Mouse (Mus musculus) brown adipose tissue, adult 24 weeks (tissue): Measurements from ENCODE around the gene Rnf185. TPM values are rescaled to one million over a fixed set of nuclear protein-coding genes. Genes with fewer than 3 reads are reported as not detected.
A peak's percentile ranks its signal among the peaks of the same experiment; 100 is the strongest.

Experiments
- H3K27ac ChIP-seq: fragments of 200-500 bp; replicated peaks from 2 replicates; pipeline ENCODE4 v1.5.1; 2012; ENCODE audit warnings: low read depth, mild to moderate bottlenecking, low read length
- H3K4me1 ChIP-seq: fragments of 200-500 bp; 2 replicates; pipeline ENCODE4 v1.6.1; 2012; ENCODE audit warnings: low read length, mixed read lengths; ENCODE audit not compliant: control insufficient read depth, insufficient read depth, insufficient read length
- H3K4me3 ChIP-seq: fragments of 200-500 bp; 2 replicates; pipeline ENCODE4 v1.5.1; 2012; ENCODE audit warnings: low read depth, mild to moderate bottlenecking, low read length, moderate library complexity; ENCODE audit not compliant: insufficient read depth
- polyA plus RNA-seq: library from polyadenylated mRNA; stranded (reverse); fragments of >200 nt; gene quantifications from 2 replicates; pipeline ENCODE4 v1.2.4, GENCODE M21; 2012; ENCODE audit not compliant: missing spikeins, insufficient read depth, insufficient read length

Gene Rnf185
- polyA plus RNA-seq, 1 experiment, result 15.9 TPM

GRCm38 (mm10) chr11:3427697-3428230 is 24.4 kb downstream of the Rnf185 start:
- no peak overlapping the region for H3K27ac ChIP-seq
- H3K4me1 ChIP-seq, result peaks cover 2% of the 10 kb centered on the region; the same call in 1 of the 2 replicates
- H3K4me3 ChIP-seq, result no peak overlapping the region

- Histone ChIP-seq H3K4me3 (no peak overlapping the region), H3K4me1 (peaks cover 3% of the 10 kb centered on the region; the same call in 1 of the 2 replicates), H3K27ac (no peak overlapping the region)
Observed at GRCm38 (mm10) chr11:3422242-3422641, 29.9 kb downstream of the Rnf185 start.

- peaks cover 3% of the 10 kb centered on the region; the same call in 1 of the 2 replicates for H3K4me1 ChIP-seq
- H3K4me3 ChIP-seq, result no peak overlapping the region
- H3K27ac ChIP-seq, result peak overlapping the region; percentile 37; the same call in 1 of the 2 replicates
Observed at GRCm38 (mm10) chr11:3418741-3419140, 33.4 kb downstream of the Rnf185 start.

GRCm38 (mm10) chr11:3417795-3418194 is 34.4 kb downstream of the Rnf185 start:
- no peak overlapping the region for H3K4me3 ChIP-seq
- peaks cover 3% of the 10 kb centered on the region; the same call in 1 of the 2 replicates for H3K4me1 ChIP-seq
- H3K27ac ChIP-seq, result no peak overlapping the region

- Histone ChIP-seq H3K4me3 (no peak overlapping the region), H3K27ac (no peak overlapping the region), H3K4me1 (peaks cover 3% of the 10 kb centered on the region; the same call in 1 of the 2 replicates)
Observed at GRCm38 (mm10) chr11:3416399-3416798, 35.8 kb downstream of the Rnf185 start.

- Histone ChIP-seq H3K27ac (no peak overlapping the region), H3K4me3 (no peak overlapping the region), H3K4me1 (peaks cover 4% of the 10 kb centered on the region; the same call in 1 of the 2 replicates)
Observed at GRCm38 (mm10) chr11:3412111-3412510, 40.1 kb downstream of the Rnf185 start.

- peak within 1 kb of the TSS; percentile 73 for H3K4me3 ChIP-seq
- peak within 1 kb of the TSS; percentile 78 for H3K27ac ChIP-seq
- H3K4me1 ChIP-seq, result peaks cover 4% of the 10 kb centered on the region; the same call in 1 of the 2 replicates
Observed at GRCm38 (mm10) chr11:3408997-3409732, 43.0 kb downstream of the Rnf185 start, which contains the start of gene Limk2. Gene Limk2 (minus strand): TSS chr11:3409189.

- peak overlapping the region; percentile 78 for H3K27ac ChIP-seq
- H3K4me3 ChIP-seq, result peak overlapping the region; percentile 73
- H3K4me1 ChIP-seq, result peaks cover 4% of the 10 kb centered on the region; the same call in 1 of the 2 replicates
Observed at GRCm38 (mm10) chr11:3408131-3408996, 43.8 kb downstream of the Rnf185 start.

GRCm38 (mm10) chr11:3404287-3405047 is 47.7 kb downstream of the Rnf185 start:
- Histone ChIP-seq H3K27ac (no peak overlapping the region), H3K4me1 (peaks cover 4% of the 10 kb centered on the region; the same call in 1 of the 2 replicates), H3K4me3 (no peak overlapping the region)

- Histone ChIP-seq H3K27ac (no peak overlapping the region), H3K4me3 (no peak overlapping the region)
Observed at GRCm38 (mm10) chr11:3403024-3403423, 49.1 kb downstream of the Rnf185 start.

GRCm38 (mm10) chr11:3398318-3398717 is 53.8 kb downstream of the Rnf185 start:
- Histone ChIP-seq H3K4me3 (no peak overlapping the region), H3K4me1 (no peaks in the 10 kb centered on the region), H3K27ac (no peak overlapping the region)

More at GRCm38 (mm10) chr11:3403024-3403423, 49.1 kb downstream of the Rnf185 start:
- H3K4me1 ChIP-seq, result 0 out of 2 replicates have a peak, but pooled peaks cover under 1% of the 10 kb centered on the region

- Histone ChIP-seq H3K4me1 (no peaks in the 10 kb centered on the region), H3K27ac (no peak overlapping the region)
Observed at GRCm38 (mm10) chr11:3396562-3396961, 55.6 kb downstream of the Rnf185 start.

GRCm38 (mm10) chr11:3396091-3396490 is 56.1 kb downstream of the Rnf185 start:
- Histone ChIP-seq H3K4me3 (no peak overlapping the region), H3K4me1 (no peaks in the 10 kb centered on the region), H3K27ac (no peak overlapping the region)

More at GRCm38 (mm10) chr11:3396562-3396961, 55.6 kb downstream of the Rnf185 start:
- no peak overlapping the region for H3K4me3 ChIP-seq

- Histone ChIP-seq H3K4me1 (no peaks in the 10 kb centered on the region), H3K27ac (no peak overlapping the region)
Observed at GRCm38 (mm10) chr11:3394520-3394919, 57.6 kb downstream of the Rnf185 start.

More at GRCm38 (mm10) chr11:3394520-3394919, 57.6 kb downstream of the Rnf185 start:
- no peak overlapping the region for H3K4me3 ChIP-seq
